ENCODE assay signal across 26 mouse cellular contexts in the genomic region with DNA sequence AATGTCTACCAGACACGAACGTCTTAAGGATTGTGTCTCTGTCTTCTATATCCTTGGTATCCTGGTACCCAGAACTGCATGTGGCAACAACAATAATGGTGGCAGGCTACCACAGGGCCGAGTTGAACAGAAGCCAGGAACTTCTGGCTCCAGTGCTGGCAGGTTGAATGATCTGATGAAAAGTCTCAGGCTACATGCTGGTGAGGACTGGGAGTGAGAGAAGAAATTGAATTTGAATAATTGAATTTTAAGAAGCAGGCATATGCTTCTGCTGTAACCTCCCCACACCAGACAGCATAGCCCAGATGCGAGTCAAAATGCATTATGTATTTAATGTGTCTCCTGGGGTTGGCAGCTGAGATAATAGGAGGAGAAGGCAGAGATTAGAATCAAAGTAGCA.
DNase-seq lines count a peak whose midpoint lies in the region; ATAC-seq and TF ChIP-seq lines count a peak whose summit lies in the region.
"Had no signal": no experiment of that assay in that cellular context is flagged by ENCODE, and none has a peak within 500 bp of the region (broad histone marks: within the 10 kb centered on the region; RNA-seq: fewer than 3 reads in every experiment).

No protein-coding gene starts in this region.

- H3K9me3 ChIP-seq in forebrain, embryonic 13.5 days (replicated peaks): no peaks in the 10 kb centered on the region
- H3K9me3 ChIP-seq in forebrain, embryonic 11.5 days (ENCODE audit: control insufficient read depth, low read length): no peaks in the 10 kb centered on the region
- H3K9me3 ChIP-seq in hindbrain, postnatal 0 days (ENCODE audit: low read length): no peaks in the 10 kb centered on the region
- H3K9me3 ChIP-seq in hindbrain, embryonic 12.5 days (replicated peaks): no peaks in the 10 kb centered on the region
- no peaks in the 10 kb centered on the region for H3K9me3 ChIP-seq in embryonic facial prominence, embryonic 12.5 days
- H3K9me3 ChIP-seq: embryonic facial prominence, embryonic 15.5 days; G1E; heart, embryonic 12.5 days; liver, embryonic 13.5 days; neural tube, embryonic 15.5 days had no signal

- no peak overlapping the region for H3K27ac ChIP-seq in forebrain, embryonic 13.5 days
- H3K27ac ChIP-seq in forebrain, embryonic 11.5 days (ENCODE audit: low read depth, low read length): no peak overlapping the region
- H3K27ac ChIP-seq in hindbrain, postnatal 0 days: no peak overlapping the region
- H3K27ac ChIP-seq in hindbrain, embryonic 12.5 days: no peak overlapping the region
- H3K27ac ChIP-seq in embryonic facial prominence, embryonic 12.5 days: 0 out of 2 replicates have a peak overlapping the region, but pooled peaks have one; percentile 14
- H3K27ac ChIP-seq: embryonic facial prominence, embryonic 15.5 days; liver, embryonic 13.5 days had no signal

- no peak overlapping the region for H3K4me2 ChIP-seq in forebrain, embryonic 13.5 days
- H3K4me2 ChIP-seq in forebrain, embryonic 11.5 days (ENCODE audit: low read depth, low read length, severe bottlenecking): no peak overlapping the region
- no peak overlapping the region for H3K4me2 ChIP-seq in hindbrain, postnatal 0 days (ENCODE audit: low read depth, low read length)
- H3K4me2 ChIP-seq in hindbrain, embryonic 12.5 days (replicated peaks): no peak overlapping the region
- no peak overlapping the region for H3K4me2 ChIP-seq in embryonic facial prominence, embryonic 12.5 days (replicated peaks)
- H3K4me2 ChIP-seq: embryonic facial prominence, embryonic 15.5 days; heart, embryonic 12.5 days; liver, embryonic 13.5 days; lung, embryonic 14.5 days; neural tube, embryonic 15.5 days had no signal

- WGBS in forebrain, embryonic 13.5 days: 70% methylated on average over 4 of the region's 4 CpGs
- 78% methylated on average over 4 of the region's 4 CpGs for WGBS in forebrain, embryonic 11.5 days
- WGBS in hindbrain, postnatal 0 days: 16% methylated on average over 4 of the region's 4 CpGs
- 50% methylated on average over 4 of the region's 4 CpGs for WGBS in hindbrain, embryonic 12.5 days
- WGBS in embryonic facial prominence, embryonic 12.5 days: 40% methylated on average over 4 of the region's 4 CpGs

- peaks cover 16% of the 10 kb centered on the region; the same call in 1 of the 2 replicates for H3K4me1 ChIP-seq in forebrain, embryonic 13.5 days
- no peaks in the 10 kb centered on the region for H3K4me1 ChIP-seq in forebrain, embryonic 11.5 days (replicated peaks; ENCODE audit: control insufficient read depth, insufficient read depth, low read length)
- H3K4me1 ChIP-seq in hindbrain, postnatal 0 days (ENCODE audit: insufficient read depth, low read length): no peaks in the 10 kb centered on the region
- peaks cover 19% of the 10 kb centered on the region for H3K4me1 ChIP-seq in hindbrain, embryonic 12.5 days
- peaks cover 13% of the 10 kb centered on the region; the same call in 1 of the 2 replicates for H3K4me1 ChIP-seq in embryonic facial prominence, embryonic 12.5 days
- H3K4me1 ChIP-seq: embryonic facial prominence, embryonic 15.5 days; liver, embryonic 13.5 days had no signal

- no peak for DNase-seq in forebrain, embryonic 11.5 days (ENCODE audit: low spot score)
- peak; percentile 45 for DNase-seq in hindbrain, postnatal 0 days (ENCODE audit: low spot score)
- DNase-seq in NIH3T3 (ENCODE audit: low read depth): peak; percentile 44
- DNase-seq: adrenal gland, postnatal 10 days; B cell, adult 2 months; cerebellum, adult 9-10 months; gastrocnemius, postnatal 25 days; heart, adult 18-20 months; heart, postnatal 10 days; kidney, adult 18-20 months; kidney, postnatal 4 days; liver, embryonic 13.5 days; lung, embryonic 14.5 days; thymus, adult 18-20 months; thymus, postnatal 36 days had no signal

- TF ChIP-seq CTCF in hindbrain, postnatal 0 days (IDR thresholded peaks at IDR 0.05; ENCODE audit: low read depth): no peak

- ATAC-seq in forebrain, embryonic 13.5 days: peak; percentile 33; the same call in 1 of the 2 replicates
- ATAC-seq in forebrain, embryonic 11.5 days (replicated peaks; ENCODE audit: low FRiP score): no peak
- ATAC-seq in hindbrain, postnatal 0 days: no peak
- ATAC-seq in hindbrain, embryonic 12.5 days (ENCODE audit: low FRiP score): no peak
- no peak for ATAC-seq in embryonic facial prominence, embryonic 12.5 days (ENCODE audit: insufficient number of reproducible peaks, insufficient read depth, low FRiP score, low TSS enrichment)
- no peak for ATAC-seq in erythroblast, adult 5-6 weeks (replicated peaks; ENCODE audit: low FRiP score, poor library complexity, severe bottlenecking)
- ATAC-seq: inflammation-experienced regulatory T-cells, adult 6 months; midbrain, embryonic 16.5 days had no signal

- no peak overlapping the region for H3K4me3 ChIP-seq in forebrain, embryonic 13.5 days
- no peak overlapping the region for H3K4me3 ChIP-seq in forebrain, embryonic 11.5 days (ENCODE audit: low read depth, low read length)
- H3K4me3 ChIP-seq in hindbrain, postnatal 0 days (ENCODE audit: low read length): no peak overlapping the region
- no peak overlapping the region for H3K4me3 ChIP-seq in hindbrain, embryonic 12.5 days
- H3K4me3 ChIP-seq in embryonic facial prominence, embryonic 12.5 days: no peak overlapping the region
- H3K4me3 ChIP-seq: embryonic facial prominence, embryonic 15.5 days; heart, embryonic 12.5 days; liver, embryonic 13.5 days; myocyte; neural tube, embryonic 15.5 days had no signal

- H3K27me3 ChIP-seq in forebrain, embryonic 13.5 days: no peaks in the 10 kb centered on the region
- no peaks in the 10 kb centered on the region for H3K27me3 ChIP-seq in forebrain, embryonic 11.5 days (ENCODE audit: control insufficient read depth, insufficient read depth, low read length)
- no peaks in the 10 kb centered on the region for H3K27me3 ChIP-seq in hindbrain, postnatal 0 days (ENCODE audit: insufficient read depth, low read length)
- H3K27me3 ChIP-seq in hindbrain, embryonic 12.5 days: no peaks in the 10 kb centered on the region
- H3K27me3 ChIP-seq in embryonic facial prominence, embryonic 12.5 days: peaks cover 9% of the 10 kb centered on the region; the same call in 1 of the 2 replicates
- H3K27me3 ChIP-seq: embryonic facial prominence, embryonic 15.5 days; heart, embryonic 12.5 days; liver, embryonic 13.5 days; neural tube, embryonic 15.5 days had no signal

- H3K36me3 ChIP-seq in forebrain, embryonic 13.5 days (ENCODE audit: poor library complexity, severe bottlenecking): no peaks in the 10 kb centered on the region
- H3K36me3 ChIP-seq in forebrain, embryonic 11.5 days (ENCODE audit: control insufficient read depth, insufficient read depth, low read length): no peaks in the 10 kb centered on the region
- no peaks in the 10 kb centered on the region for H3K36me3 ChIP-seq in hindbrain, postnatal 0 days (ENCODE audit: insufficient read depth, low read length)
- H3K36me3 ChIP-seq in hindbrain, embryonic 12.5 days: no peaks in the 10 kb centered on the region
- H3K36me3 ChIP-seq in embryonic facial prominence, embryonic 12.5 days: no peaks in the 10 kb centered on the region
- H3K36me3 ChIP-seq: embryonic facial prominence, embryonic 15.5 days; G1E; heart, embryonic 12.5 days; liver, embryonic 13.5 days; neural tube, embryonic 15.5 days had no signal

- H3K9ac ChIP-seq in forebrain, embryonic 13.5 days: no peak overlapping the region
- no peak overlapping the region for H3K9ac ChIP-seq in forebrain, embryonic 11.5 days (ENCODE audit: low read length)
- H3K9ac ChIP-seq in hindbrain, postnatal 0 days (replicated peaks; ENCODE audit: low read length): no peak overlapping the region
- no peak overlapping the region for H3K9ac ChIP-seq in hindbrain, embryonic 12.5 days
- no peak overlapping the region for H3K9ac ChIP-seq in embryonic facial prominence, embryonic 12.5 days
- H3K9ac ChIP-seq: embryonic facial prominence, embryonic 15.5 days; heart, embryonic 12.5 days; liver, embryonic 13.5 days; lung, embryonic 14.5 days; neural tube, embryonic 15.5 days had no signal
